Mouse (Mus musculus) WW6 (cell line): ENCODE results near the gene Elp1.

Source experiments
- DNase-seq: peaks from one replicate; pipeline ENCODE4 v3.0.0-alpha.2; 2013; ENCODE audit warnings: low read depth, low spot score

Gene Elp1

DNA sequence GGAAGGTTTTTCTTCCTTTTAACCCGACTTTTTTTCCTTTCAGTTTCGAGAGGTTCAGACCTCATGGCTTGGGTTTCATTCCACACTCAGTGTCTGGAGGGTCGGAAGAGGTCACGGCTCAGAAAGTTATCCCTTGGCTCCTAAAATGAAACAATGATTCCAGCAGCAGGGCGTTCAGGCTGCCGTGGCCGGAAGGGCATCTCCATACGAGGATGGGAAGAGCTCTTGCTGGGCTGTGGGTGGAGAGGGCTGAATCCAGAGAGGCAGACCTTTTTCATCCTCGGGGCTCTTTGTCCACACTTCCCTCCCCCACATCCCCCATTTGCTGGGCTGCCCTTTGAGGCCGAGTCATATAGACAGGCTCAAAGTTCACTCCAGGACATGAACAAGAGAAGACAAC is 99.9 kb downstream of the Elp1 start:
- DNase-seq = no peak
